Mouse (Mus musculus) E14TG2a.4 (cell line): ENCODE results near the gene Avl9.

Experiments used
- CTCF ChIP-seq: conservative IDR thresholded peaks from 2 replicates; pipeline ENCODE4 v1.5.1; 2014; ENCODE audit warnings: low read length
- NANOG ChIP-seq: IDR thresholded peaks from 2 replicates; pipeline ENCODE4 v1.6.1; 2014; ENCODE audit warnings: borderline replicate concordance, low read length, mixed read lengths
- POU5F1 ChIP-seq: IDR thresholded peaks from 2 replicates; pipeline ENCODE4 v1.6.1; 2014; ENCODE audit warnings: low read length, borderline replicate concordance

DNA sequence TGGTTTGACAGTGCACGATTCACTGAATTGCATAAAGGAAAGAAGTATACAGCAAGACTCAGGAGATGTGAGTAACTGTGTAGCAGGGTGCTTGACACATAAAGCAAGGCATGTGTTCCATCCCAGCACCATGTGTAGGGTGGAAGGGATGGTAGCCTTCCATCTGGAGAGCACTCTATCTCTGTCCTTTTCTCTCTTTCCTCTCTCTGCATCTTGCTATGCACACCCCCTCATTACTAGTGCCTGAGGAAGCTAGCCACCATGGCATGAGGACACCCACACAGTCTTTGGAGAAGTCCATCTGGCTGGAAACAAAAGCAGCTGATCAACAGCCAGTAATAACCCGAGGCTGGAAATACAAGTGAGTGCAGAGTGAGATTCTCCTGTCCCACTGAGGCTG, 91.5 kb downstream of the Avl9 start:
- TF ChIP-seq CTCF (no peak), NANOG (no peak), POU5F1 (no peak)
